Mouse (Mus musculus) spleen, postnatal 4 days (tissue): ENCODE results near the gene Dhx58.

Experiments
- DNase-seq, 2 experiments: peaks; one replicate each; pipeline ENCODE4 v3.0.0; 2022; ENCODE audit warnings: low spot score in 2 of 2

The Dhx58 gene

DNA sequence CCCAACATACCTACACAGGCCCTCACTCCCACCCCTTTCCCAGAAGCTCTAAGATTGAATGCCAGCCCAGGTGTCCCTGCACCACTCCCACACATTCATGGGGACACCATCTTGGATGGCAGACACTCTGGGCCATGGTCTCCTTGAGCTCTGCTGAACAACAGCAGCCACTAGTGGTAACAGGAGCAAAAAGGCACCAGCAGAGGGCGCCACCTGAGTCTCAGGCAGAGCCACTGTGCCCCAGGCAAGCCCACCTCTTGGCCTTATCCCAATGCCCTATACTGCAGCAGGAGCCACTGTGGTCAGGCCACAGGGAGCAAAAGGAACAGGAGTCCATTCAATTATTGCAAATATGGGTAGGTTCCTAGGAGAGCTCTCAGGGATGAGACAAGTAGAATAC is 57.8 kb downstream of the Dhx58 start:
- DNase-seq = peak; percentile 55 to 84
